ENCODE assay signal across 8 mouse cellular contexts in genomic region chr11:62044627-62045026, GRCm38 (mm10).
DNase-seq lines count a peak whose midpoint lies in the region; ATAC-seq and TF ChIP-seq lines count a peak whose summit lies in the region.

No protein-coding gene starts in this region.

- peak; percentile 70 for TF ChIP-seq CTCF in embryonic fibroblast, embryonic 13.5 days (IDR thresholded peaks at IDR 0.05; ENCODE audit: borderline replicate concordance, insufficient read depth, low read length)

- H3K4me3 ChIP-seq in embryonic fibroblast, embryonic 13.5 days (ENCODE audit: insufficient read depth, low read length) = no peak overlapping the region

- H3K4me1 ChIP-seq in embryonic fibroblast, embryonic 13.5 days (ENCODE audit: control insufficient read depth, insufficient read depth, low read length) = no peaks in the 10 kb centered on the region

- no peak for ATAC-seq in CD4-positive, CD25-positive, alpha-beta regulatory T cell, adult 4 months
- no peak for ATAC-seq in megakaryocyte, adult 5-6 weeks (ENCODE audit: poor library complexity, severe bottlenecking)

- no peak overlapping the region for H3K27ac ChIP-seq in embryonic fibroblast, embryonic 13.5 days (ENCODE audit: insufficient read depth, low read length)

- no peak for TF ChIP-seq POLR2A in embryonic fibroblast, embryonic 13.5 days (IDR thresholded peaks at IDR 0.05; ENCODE audit: low read depth, low read length)

- peak; percentile 3 for DNase-seq in CD4-positive, CD25-positive, alpha-beta regulatory T cell, adult 2 months (ENCODE audit: low read depth, low spot score)
- DNase-seq in kidney, postnatal 14 days = peak; percentile 55
- DNase-seq in kidney, adult 11 months = no peak
- peak; percentile 55 for DNase-seq in Muller cell, postnatal 12 days (ENCODE audit: inconsistent ontology term)
- DNase-seq in urinary bladder, postnatal 4 days (ENCODE audit: low spot score in 2 of 2) = no peak

Comparison
In these comparisons a context has a peak if more than half of its experiments do, and no peak if none do; other contexts are left out.
1. DNase-seq: peak in CD4-positive, CD25-positive, alpha-beta regulatory T cell, adult 2 months (single experiment), kidney, postnatal 14 days (single experiment) and Muller cell, postnatal 12 days (single experiment); none in kidney, adult 11 months (single experiment) and urinary bladder, postnatal 4 days (0 of 2).